Mouse (Mus musculus) neural tube, embryonic 15.5 days (tissue): Measurements from ENCODE around the gene Ndufa6. TPM values are rescaled to one million over a fixed set of nuclear protein-coding genes. Genes with fewer than 3 reads are reported as not detected.
A peak's percentile ranks its signal among the peaks of the same experiment; 100 is the strongest.

ENCODE experiments used
- ATAC-seq: fragments of 200-750 bp; cut with Nextera tagmentation; 2 replicates; pipeline ENCODE4 v1.8.0; 2017; ENCODE audit warnings: mild to moderate bottlenecking, moderate TSS enrichment, moderate library complexity; ENCODE audit not compliant: low FRiP score
- H3K27ac ChIP-seq: fragments of 300-500 bp; sonication (generic); replicated peaks from 2 replicates; pipeline ENCODE4 v1.5.1; 2015; ENCODE audit warnings: mild to moderate bottlenecking, inconsistent platforms
- H3K27me3 ChIP-seq: fragments of 300-500 bp; sonication (generic); replicated peaks from 2 replicates; pipeline ENCODE4 v1.6.1; 2015; ENCODE audit warnings: inconsistent platforms
- H3K36me3 ChIP-seq: fragments of 300-500 bp; sonication (generic); 2 replicates; pipeline ENCODE4 v1.6.1; 2015; ENCODE audit warnings: inconsistent platforms
- H3K4me1 ChIP-seq: fragments of 300-500 bp; sonication (generic); 2 replicates; pipeline ENCODE4 v1.6.1; 2015; ENCODE audit warnings: inconsistent platforms
- H3K4me2 ChIP-seq: fragments of 300-500 bp; sonication (generic); 2 replicates; pipeline ENCODE4 v1.6.1; 2015; ENCODE audit warnings: inconsistent platforms, mild to moderate bottlenecking, moderate library complexity
- H3K4me3 ChIP-seq: fragments of 300-500 bp; sonication (generic); replicated peaks from 2 replicates; pipeline ENCODE4 v1.5.1; 2015; ENCODE audit warnings: mild to moderate bottlenecking, inconsistent platforms
- H3K9ac ChIP-seq: fragments of 300-500 bp; sonication (generic); replicated peaks from 2 replicates; pipeline ENCODE4 v1.6.1; 2015; ENCODE audit warnings: mild to moderate bottlenecking, inconsistent platforms
- H3K9me3 ChIP-seq: fragments of 300-500 bp; sonication (generic); replicated peaks from 2 replicates; pipeline ENCODE4 v1.6.1; 2016; ENCODE audit warnings: inconsistent platforms
- WGBS: fragments of 180-500 bp; shearing (Covaris S2); methylation state at CpG from one replicate; pipeline ENCODE4 v1.1.7; 2015; ENCODE audit warnings: mixed read lengths; 5-methylcytosine and 5-hydroxymethylcytosine counted together
- polyA plus RNA-seq: library from polyadenylated mRNA; unstranded; fragments of >200 nt; fragmentation: Nextera tagmentation; extraction: Ambion mirVana; gene quantifications from 2 replicates; pipeline ENCODE4 v1.2.1, GENCODE M21; 2015

Ndufa6 gene
- polyA plus RNA-seq, 1 experiment from 2014 or later = 417 TPM

GRCm38 (mm10) chr15:82339634-82340254 lies 14.4 kb downstream of the Ndufa6 start:
- Histone ChIP-seq H3K27ac (no peak overlapping the region), H3K4me1 (peaks cover 37% of the 10 kb centered on the region), H3K27me3 (peaks cover 14% of the 10 kb centered on the region), H3K9ac (no peak overlapping the region), H3K9me3 (no peaks in the 10 kb centered on the region), H3K4me2 (no peak overlapping the region), H3K4me3 (no peak overlapping the region), H3K36me3 (peaks cover 10% of the 10 kb centered on the region)
- no peak for ATAC-seq
- 76% methylated on average over 8 of the region's 8 CpGs for WGBS

GRCm38 (mm10) chr15:82339150-82339549 lies 15.0 kb downstream of the Ndufa6 start:
- Histone ChIP-seq H3K27me3 (peaks cover 14% of the 10 kb centered on the region), H3K27ac (peak overlapping the region; percentile 63; the same call in 1 of the 2 replicates), H3K4me1 (peaks cover 37% of the 10 kb centered on the region), H3K9me3 (no peaks in the 10 kb centered on the region), H3K4me3 (peak overlapping the region; percentile 59), H3K4me2 (peak overlapping the region; percentile 67), H3K36me3 (peaks cover 16% of the 10 kb centered on the region), H3K9ac (peak overlapping the region; percentile 58)
- ATAC-seq = no peak
- WGBS = 54% methylated on average over 10 of the region's 10 CpGs

- Histone ChIP-seq H3K9ac (peak within 1 kb of the TSS; percentile 58), H3K27ac (peak within 1 kb of the TSS; percentile 63), H3K4me2 (peak within 1 kb of the TSS; percentile 67), H3K36me3 (peaks cover 19% of the 10 kb centered on the region), H3K4me3 (peak within 1 kb of the TSS; percentile 59), H3K9me3 (no peaks in the 10 kb centered on the region), H3K4me1 (peaks cover 37% of the 10 kb centered on the region), H3K27me3 (peaks cover 14% of the 10 kb centered on the region)
- ATAC-seq = peak; percentile 90
- under 1% methylated on average over 41 of the region's 41 CpGs for WGBS
Measured at GRCm38 (mm10) chr15:82338593-82339112, 15.5 kb downstream of the Ndufa6 start, which contains the start of the genes Naga, Pheta2 and Smdt1. TSS of gene Naga (minus strand) at chr15:82338925. TSS of gene Pheta2 (plus strand) at chr15:82338942. TSS of gene Smdt1 (plus strand) at chr15:82338959.

GRCm38 (mm10) chr15:82337875-82338274 lies 16.2 kb downstream of the Ndufa6 start:
- Histone ChIP-seq H3K4me2 (peak overlapping the region; percentile 67), H3K4me1 (peaks cover 37% of the 10 kb centered on the region), H3K9me3 (no peaks in the 10 kb centered on the region), H3K36me3 (peaks cover 19% of the 10 kb centered on the region), H3K27me3 (peaks cover 14% of the 10 kb centered on the region), H3K4me3 (peak overlapping the region; percentile 59), H3K27ac (peak overlapping the region; percentile 63; the same call in 1 of the 2 replicates), H3K9ac (peak overlapping the region; percentile 58; the same call in 1 of the 2 replicates)
- ATAC-seq = no peak
- 39% methylated on average over 4 of the region's 4 CpGs for WGBS

GRCm38 (mm10) chr15:82336629-82337028 lies 17.5 kb downstream of the Ndufa6 start:
- H3K4me3 ChIP-seq = no peak overlapping the region
- no peak overlapping the region for H3K27ac ChIP-seq
- peaks cover 24% of the 10 kb centered on the region for H3K36me3 ChIP-seq
- ATAC-seq = no peak
- peaks cover 37% of the 10 kb centered on the region for H3K4me1 ChIP-seq
- no peaks in the 10 kb centered on the region for H3K9me3 ChIP-seq
- WGBS = 62% methylated on average over 12 of the region's 12 CpGs
- peaks cover 14% of the 10 kb centered on the region for H3K27me3 ChIP-seq
- no peak overlapping the region for H3K9ac ChIP-seq
- H3K4me2 ChIP-seq = no peak overlapping the region

DNA sequence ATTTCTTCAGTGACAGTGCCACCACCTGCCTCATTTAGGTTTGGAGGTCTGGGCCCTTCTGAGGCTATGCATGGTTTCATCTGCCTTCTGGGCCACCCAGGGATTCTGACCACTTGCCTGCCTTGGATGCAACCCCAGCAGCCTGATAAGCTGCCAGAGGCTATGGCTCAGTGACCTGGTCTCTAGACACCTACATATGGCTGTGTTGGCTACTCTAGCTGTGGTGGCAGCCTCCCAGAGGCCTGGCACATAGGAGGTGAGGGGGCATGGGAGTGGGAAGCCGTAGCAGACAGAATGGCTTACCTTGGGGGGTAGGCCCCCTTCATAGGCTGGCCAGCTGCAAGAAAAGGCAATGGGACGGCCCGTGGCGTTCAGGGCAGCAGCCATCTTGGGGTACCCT lies 18.9 kb downstream of the Ndufa6 start:
- Histone ChIP-seq H3K4me2 (no peak overlapping the region), H3K27ac (no peak overlapping the region), H3K9me3 (no peaks in the 10 kb centered on the region), H3K9ac (no peak overlapping the region), H3K36me3 (peaks cover 29% of the 10 kb centered on the region), H3K4me1 (peaks cover 30% of the 10 kb centered on the region), H3K4me3 (no peak overlapping the region), H3K27me3 (peaks cover 3% of the 10 kb centered on the region)
- WGBS = 98% methylated on average over 4 of the region's 4 CpGs
- ATAC-seq = no peak

- ATAC-seq = no peak
- no peak overlapping the region for H3K4me3 ChIP-seq
- peaks cover 10% of the 10 kb centered on the region; the same call in 1 of the 2 replicates for H3K36me3 ChIP-seq
- no peaks in the 10 kb centered on the region for H3K27me3 ChIP-seq
- H3K4me1 ChIP-seq = no peaks in the 10 kb centered on the region
- H3K9me3 ChIP-seq = no peaks in the 10 kb centered on the region
- no peak overlapping the region for H3K4me2 ChIP-seq
- no peak overlapping the region for H3K27ac ChIP-seq
- WGBS = 69% methylated on average over 2 of the region's 2 CpGs
- H3K9ac ChIP-seq = no peak overlapping the region
Measured at GRCm38 (mm10) chr15:82325382-82325781, 28.7 kb downstream of the Ndufa6 start.

- 71% methylated on average over 8 of the region's 8 CpGs for WGBS
- ATAC-seq = no peak
- Histone ChIP-seq H3K36me3 (no peaks in the 10 kb centered on the region), H3K9ac (no peak overlapping the region), H3K27ac (no peak overlapping the region), H3K4me2 (no peak overlapping the region), H3K4me3 (no peak overlapping the region), H3K27me3 (no peaks in the 10 kb centered on the region), H3K4me1 (no peaks in the 10 kb centered on the region), H3K9me3 (no peaks in the 10 kb centered on the region)
Measured at GRCm38 (mm10) chr15:82322195-82322594, 31.9 kb downstream of the Ndufa6 start.

- no peak overlapping the region for H3K27ac ChIP-seq
- no peaks in the 10 kb centered on the region for H3K9me3 ChIP-seq
- 63% methylated on average over 1 of the region's 1 CpGs for WGBS
- no peak overlapping the region for H3K4me3 ChIP-seq
- H3K27me3 ChIP-seq = no peaks in the 10 kb centered on the region
- H3K36me3 ChIP-seq = no peaks in the 10 kb centered on the region
- H3K4me2 ChIP-seq = no peak overlapping the region
- no peak for ATAC-seq
- H3K4me1 ChIP-seq = no peaks in the 10 kb centered on the region
- no peak overlapping the region for H3K9ac ChIP-seq
Measured at GRCm38 (mm10) chr15:82319613-82320012, 34.5 kb downstream of the Ndufa6 start.

GRCm38 (mm10) chr15:82317839-82318238 lies 36.3 kb downstream of the Ndufa6 start:
- ATAC-seq = no peak
- no peaks in the 10 kb centered on the region for H3K27me3 ChIP-seq
- no peaks in the 10 kb centered on the region for H3K36me3 ChIP-seq
- no peaks in the 10 kb centered on the region for H3K4me1 ChIP-seq
- H3K4me3 ChIP-seq = no peak overlapping the region
- no peak overlapping the region for H3K27ac ChIP-seq
- H3K9me3 ChIP-seq = no peaks in the 10 kb centered on the region
- WGBS = 89% methylated on average over 6 of the region's 6 CpGs
- no peak overlapping the region for H3K9ac ChIP-seq
- no peak overlapping the region for H3K4me2 ChIP-seq

GRCm38 (mm10) chr15:82308416-82308815 lies 45.7 kb downstream of the Ndufa6 start:
- Histone ChIP-seq H3K36me3 (no peaks in the 10 kb centered on the region), H3K4me3 (no peak overlapping the region), H3K9me3 (no peaks in the 10 kb centered on the region), H3K4me1 (no peaks in the 10 kb centered on the region), H3K27me3 (no peaks in the 10 kb centered on the region), H3K4me2 (no peak overlapping the region), H3K27ac (no peak overlapping the region), H3K9ac (no peak overlapping the region)
- WGBS = 83% methylated on average over 3 of the region's 3 CpGs
- ATAC-seq = no peak

DNA sequence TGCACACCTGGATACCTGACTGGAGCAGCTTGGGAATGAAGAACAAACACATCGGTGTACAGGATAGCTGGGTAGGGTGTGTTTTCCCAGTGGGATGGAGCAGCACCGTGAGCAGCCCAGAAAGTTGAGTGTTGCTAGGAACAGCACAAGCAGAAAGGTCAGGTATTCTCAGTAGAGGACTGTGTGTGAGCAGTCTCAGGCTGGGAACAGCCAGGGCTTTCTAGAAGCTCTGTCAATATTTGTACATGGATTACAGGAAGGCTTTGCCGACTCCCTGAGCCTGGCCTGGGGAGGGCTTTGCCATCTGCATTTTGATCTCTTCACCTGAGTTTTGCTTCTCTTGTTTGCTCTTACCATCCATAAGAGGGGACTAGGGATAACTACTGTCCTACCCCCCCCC lies 47.0 kb downstream of the Ndufa6 start:
- 91% methylated on average over 3 of the region's 3 CpGs for WGBS
- no peaks in the 10 kb centered on the region for H3K27me3 ChIP-seq

More for the DNA sequence above, 47.0 kb downstream of the Ndufa6 start:
- H3K4me2 ChIP-seq = no peak overlapping the region
- no peak overlapping the region for H3K27ac ChIP-seq
- no peaks in the 10 kb centered on the region for H3K36me3 ChIP-seq
- no peak for ATAC-seq
- no peaks in the 10 kb centered on the region for H3K4me1 ChIP-seq
- H3K4me3 ChIP-seq = no peak overlapping the region
- no peaks in the 10 kb centered on the region for H3K9me3 ChIP-seq
- no peak overlapping the region for H3K9ac ChIP-seq
